Mouse (Mus musculus): Measurements from ENCODE around the gene Skint3. TPM values are rescaled to one million over a fixed set of nuclear protein-coding genes. Genes with fewer than 3 reads are reported as not detected.
"Not testable (repeated sequence)": the region's sequence is repeated elsewhere in the genome, so short reads cannot be mapped to it uniquely, and the experiment has no call there.

Gene Skint3
- polyA plus RNA-seq, 1 experiment, result not detected

DNA sequence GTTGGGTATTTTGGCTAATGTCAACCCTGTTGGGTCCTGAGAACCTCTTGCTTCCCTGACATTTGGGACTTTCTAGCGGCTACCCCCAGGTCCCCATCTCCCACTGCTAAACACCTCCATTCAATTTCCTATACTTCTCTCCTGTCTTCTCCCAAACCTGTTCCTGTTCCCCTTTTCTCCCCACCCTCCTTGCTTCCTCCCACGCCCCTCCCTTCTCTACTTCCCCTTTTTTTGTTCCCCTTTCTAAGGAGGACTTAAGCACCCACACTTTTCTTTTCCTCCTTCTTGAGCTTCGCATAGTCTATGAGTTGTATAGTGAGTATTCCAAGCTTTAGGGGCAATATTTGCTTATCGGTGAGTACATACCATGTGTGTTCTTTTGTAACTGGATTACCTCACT is 56.4 kb downstream of the Skint3 start:
- H3K79me3 ChIP-seq (ENCODE audit: low read depth), result no peaks in the 10 kb centered on the region
- H3K27me3 ChIP-seq (ENCODE audit: control insufficient read depth, insufficient read depth, insufficient read length), result no peaks in the 10 kb centered on the region
- TF ChIP-seq CTCF (IDR thresholded peaks at IDR 0.05; ENCODE audit: control insufficient read depth, insufficient read depth, insufficient read length), result no peak
- no peaks in the 10 kb centered on the region for H3K79me2 ChIP-seq (ENCODE audit: control insufficient read depth, insufficient read depth)
- H3K4me3 ChIP-seq (ENCODE audit: insufficient read depth, poor library complexity, severe bottlenecking), result no peak overlapping the region
- no peaks in the 10 kb centered on the region for H3K36me3 ChIP-seq (ENCODE audit: control insufficient read depth, insufficient read depth)
- H3ac ChIP-seq (ENCODE audit: control insufficient read depth, insufficient read length, low read depth), result no peak overlapping the region

- no peaks in the 10 kb centered on the region for H3K79me2 ChIP-seq (ENCODE audit: control insufficient read depth, insufficient read depth)
- H3K27me3 ChIP-seq (ENCODE audit: control insufficient read depth, insufficient read depth, insufficient read length), result no peaks in the 10 kb centered on the region
- H3K4me3 ChIP-seq (ENCODE audit: insufficient read depth, poor library complexity, severe bottlenecking), result no peak overlapping the region
- no peaks in the 10 kb centered on the region for H3K36me3 ChIP-seq (ENCODE audit: control insufficient read depth, insufficient read depth)
- no peaks in the 10 kb centered on the region for H3K79me3 ChIP-seq (ENCODE audit: low read depth)
- TF ChIP-seq MYOD1 (IDR thresholded peaks at IDR 0.05; ENCODE audit: control insufficient read depth, insufficient read length, low read depth), result no peak
- no peak for TF ChIP-seq FOSL1 (IDR thresholded peaks at IDR 0.05; ENCODE audit: insufficient read depth, low read length, poor library complexity, severe bottlenecking)
- no peak for TF ChIP-seq MAX (IDR thresholded peaks at IDR 0.05)
- no peak for TF ChIP-seq USF1 (IDR thresholded peaks at IDR 0.05; ENCODE audit: low read depth)
- no peak for TF ChIP-seq MYOG (IDR thresholded peaks at IDR 0.05; ENCODE audit: control insufficient read depth, extremely low read depth, insufficient read length)
- TF ChIP-seq CEBPB (IDR thresholded peaks at IDR 0.05; ENCODE audit: low read depth), result no peak
- TF ChIP-seq CTCF (IDR thresholded peaks at IDR 0.05; ENCODE audit: control insufficient read depth, insufficient read depth, insufficient read length), result no peak
- no peak overlapping the region for H3ac ChIP-seq (ENCODE audit: control insufficient read depth, insufficient read length, low read depth)
These were observed 70.3 kb downstream of the Skint3 start for GRCm38 (mm10) chr4:112302305-112302704.

DNA sequence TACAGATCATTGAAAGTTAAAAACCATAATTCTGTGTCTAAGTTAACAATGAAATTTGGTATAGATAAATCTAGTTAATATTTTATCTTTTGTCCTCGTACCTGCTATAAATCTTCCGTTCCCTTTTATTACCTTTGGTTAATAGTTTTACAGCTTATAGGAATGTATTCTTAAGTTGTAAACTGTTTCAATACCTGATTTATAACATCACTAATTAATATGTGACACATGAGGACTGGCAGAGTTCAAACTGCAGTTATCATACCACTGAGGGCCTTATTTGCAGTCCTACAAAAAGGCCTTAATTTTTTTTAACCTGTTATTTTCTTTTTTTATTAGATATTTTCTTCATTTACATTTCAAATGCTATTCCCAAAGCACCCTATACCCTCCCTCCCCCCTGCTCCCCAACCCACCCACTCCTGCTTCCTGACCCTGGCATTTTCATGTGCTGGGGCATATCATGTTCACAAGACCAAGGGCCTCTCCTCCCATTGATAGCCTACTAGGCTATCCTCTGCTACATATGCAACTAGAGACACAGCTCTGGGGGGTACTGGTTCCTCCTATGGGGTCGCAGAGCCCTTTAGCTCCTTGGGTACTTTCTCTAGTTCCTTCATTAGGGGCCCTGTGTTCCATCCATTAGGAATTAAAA is 70.9 kb downstream of the Skint3 start:
- Histone ChIP-seq H3K79me3 (ENCODE audit: low read depth) (no peaks in the 10 kb centered on the region), H3ac (ENCODE audit: control insufficient read depth, insufficient read length, low read depth) (no peak overlapping the region), H3K36me3 (ENCODE audit: control insufficient read depth, insufficient read depth) (no peaks in the 10 kb centered on the region), H3K4me3 (ENCODE audit: insufficient read depth, poor library complexity, severe bottlenecking) (no peak overlapping the region), H3K79me2 (ENCODE audit: control insufficient read depth, insufficient read depth) (no peaks in the 10 kb centered on the region), H3K27me3 (ENCODE audit: control insufficient read depth, insufficient read depth, insufficient read length) (no peaks in the 10 kb centered on the region)
- TF ChIP-seq USF1 (IDR thresholded peaks at IDR 0.05; ENCODE audit: low read depth), result no peak
- TF ChIP-seq MYOG (IDR thresholded peaks at IDR 0.05; ENCODE audit: control insufficient read depth, extremely low read depth, insufficient read length), result no peak
- TF ChIP-seq CEBPB (IDR thresholded peaks at IDR 0.05; ENCODE audit: low read depth), result no peak
- TF ChIP-seq MAX (IDR thresholded peaks at IDR 0.05), result no peak
- no peak for TF ChIP-seq CTCF (IDR thresholded peaks at IDR 0.05; ENCODE audit: control insufficient read depth, insufficient read depth, insufficient read length)
- TF ChIP-seq FOSL1 (IDR thresholded peaks at IDR 0.05; ENCODE audit: insufficient read depth, low read length, poor library complexity, severe bottlenecking), result no peak
- TF ChIP-seq MYOD1 (IDR thresholded peaks at IDR 0.05; ENCODE audit: control insufficient read depth, insufficient read length, low read depth), result no peak

- H3ac ChIP-seq (ENCODE audit: control insufficient read depth, insufficient read length, low read depth); H3K79me3 ChIP-seq (ENCODE audit: low read depth); H3K4me3 ChIP-seq (ENCODE audit: insufficient read depth, poor library complexity, severe bottlenecking); H3K27me3 ChIP-seq (ENCODE audit: control insufficient read depth, insufficient read depth, insufficient read length); H3K36me3 ChIP-seq (ENCODE audit: control insufficient read depth, insufficient read depth); H3K79me2 ChIP-seq (ENCODE audit: control insufficient read depth, insufficient read depth): not testable (repeated sequence)
These were observed 117.1 kb downstream of the Skint3 start for GRCm38 (mm10) chr4:112349111-112349510.

Other genes with a start within 250 kb of the Skint3 start
- gene Skint1, start 226.0 kb upstream of the Skint3 start, polyA plus RNA-seq (2012; fragmentation: generic; extraction: Trizol), result not detected
- not detected for gene Skint4, start 160.2 kb upstream of the Skint3 start, polyA plus RNA-seq (2012; fragmentation: generic; extraction: Trizol)
- not detected for gene Skint9, start 201.7 kb downstream of the Skint3 start, polyA plus RNA-seq (2012; fragmentation: generic; extraction: Trizol)